Mouse (Mus musculus) kidney, embryonic 14.5 days (tissue): Measurements from ENCODE around the gene Agfg1. TPM values are rescaled to one million over a fixed set of nuclear protein-coding genes. Genes with fewer than 3 reads are reported as not detected.

ENCODE experiments used
- ATAC-seq: fragments of 200-750 bp; cut with Nextera tagmentation; 2 replicates; pipeline ENCODE4 v1.8.0; 2017; ENCODE audit warnings: moderate number of reproducible peaks, mild to moderate bottlenecking, moderate TSS enrichment, moderate library complexity; ENCODE audit not compliant: low FRiP score, low TSS enrichment
- H3K27ac ChIP-seq: fragments of 300-500 bp; sonication (generic); 2 replicates; pipeline ENCODE4 v1.5.1; 2014; ENCODE audit warnings: low read depth, mild to moderate bottlenecking, low read length, moderate library complexity, mixed read lengths
- H3K27me3 ChIP-seq: fragments of 300-500 bp; sonication (generic); 2 replicates; pipeline ENCODE4 v1.6.1; 2014; ENCODE audit warnings: mild to moderate bottlenecking, low read length; ENCODE audit not compliant: control insufficient read depth, insufficient read depth
- H3K36me3 ChIP-seq: fragments of 300-500 bp; sonication (generic); 2 replicates; pipeline ENCODE4 v1.6.1; 2014; ENCODE audit warnings: low read length, mixed read lengths; ENCODE audit not compliant: control insufficient read depth, insufficient read depth
- H3K4me1 ChIP-seq: fragments of 300-500 bp; sonication (generic); 2 replicates; pipeline ENCODE4 v1.6.1; 2014; ENCODE audit warnings: low read length, mixed read lengths; ENCODE audit not compliant: control insufficient read depth, insufficient read depth
- H3K4me2 ChIP-seq: fragments of 300-500 bp; sonication (generic); replicated peaks from 2 replicates; pipeline ENCODE4 v1.6.1; 2014; ENCODE audit warnings: low read depth, mild to moderate bottlenecking, low read length
- H3K4me3 ChIP-seq: fragments of 300-500 bp; sonication (generic); 2 replicates; pipeline ENCODE4 v1.5.1; 2014; ENCODE audit warnings: mild to moderate bottlenecking, low read length
- H3K9ac ChIP-seq: fragments of 300-500 bp; sonication (generic); 2 replicates; pipeline ENCODE4 v1.6.1; 2014; ENCODE audit warnings: low read depth, mild to moderate bottlenecking, low read length, moderate library complexity
- H3K9me3 ChIP-seq: fragments of 300-500 bp; sonication (generic); 2 replicates; pipeline ENCODE4 v1.6.1; 2016; ENCODE audit warnings: low read length; ENCODE audit not compliant: control insufficient read depth
- WGBS: fragments of 180-500 bp; shearing (Covaris S2); extraction: QIAGEN DNeasy Blood & Tissue Kit; methylation state at CpG from one replicate; pipeline ENCODE4 v1.1.7; 2014; 5-methylcytosine and 5-hydroxymethylcytosine counted together
- polyA plus RNA-seq: library from polyadenylated mRNA; unstranded; fragments of >200 nt; fragmentation: Nextera tagmentation; extraction: Ambion mirVana; gene quantifications from 2 replicates; pipeline ENCODE4 v1.2.1, GENCODE M21; 2014

Agfg1 gene
- polyA plus RNA-seq, 1 experiment from 2014 or later, result 47.8 TPM

DNA sequence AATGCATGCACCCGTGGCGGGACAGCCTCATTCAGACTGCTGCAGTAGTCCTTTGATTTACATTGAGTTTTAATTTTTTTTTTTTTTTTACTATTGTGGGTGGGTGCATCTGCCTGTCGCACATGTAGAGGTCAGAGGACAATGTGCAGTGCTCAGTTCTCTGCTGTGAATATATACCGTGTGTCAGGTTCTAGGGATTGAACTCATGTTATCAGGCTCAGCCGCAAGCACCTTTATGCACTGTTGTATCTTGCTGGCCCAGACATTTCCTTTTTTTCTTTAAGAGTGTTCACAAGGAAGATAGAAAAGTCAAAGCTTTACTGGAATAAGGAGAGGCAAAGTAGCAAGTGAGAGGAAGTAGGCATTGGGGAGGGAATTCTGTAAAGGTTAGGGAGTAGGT, 16.4 kb downstream of the Agfg1 start:
- H3K4me3 ChIP-seq, result no peak overlapping the region
- H3K4me1 ChIP-seq, result no peaks in the 10 kb centered on the region
- no peaks in the 10 kb centered on the region for H3K9me3 ChIP-seq
- H3K4me2 ChIP-seq, result no peak overlapping the region
- H3K27ac ChIP-seq, result no peak overlapping the region
- H3K9ac ChIP-seq, result no peak overlapping the region
- no peak for ATAC-seq
- 0 out of 2 replicates have a peak, but pooled peaks cover 5% of the 10 kb centered on the region for H3K36me3 ChIP-seq
- 78% methylated on average over 5 of the region's 5 CpGs for WGBS
- no peaks in the 10 kb centered on the region for H3K27me3 ChIP-seq

- Histone ChIP-seq H3K4me1 (no peaks in the 10 kb centered on the region), H3K9me3 (no peaks in the 10 kb centered on the region), H3K9ac (no peak overlapping the region), H3K36me3 (peaks cover 5% of the 10 kb centered on the region; the same call in 1 of the 2 replicates), H3K27me3 (no peaks in the 10 kb centered on the region), H3K4me2 (no peak overlapping the region), H3K4me3 (no peak overlapping the region), H3K27ac (no peak overlapping the region)
- ATAC-seq, result no peak
Measured at GRCm38 (mm10) chr1:82858236-82858635, 19.0 kb downstream of the Agfg1 start.

GRCm38 (mm10) chr1:82860391-82860790, 21.1 kb downstream of the Agfg1 start:
- Histone ChIP-seq H3K36me3 (peaks cover 5% of the 10 kb centered on the region; the same call in 1 of the 2 replicates), H3K4me3 (no peak overlapping the region), H3K4me2 (no peak overlapping the region), H3K9ac (no peak overlapping the region), H3K27ac (no peak overlapping the region), H3K27me3 (no peaks in the 10 kb centered on the region), H3K9me3 (no peaks in the 10 kb centered on the region), H3K4me1 (no peaks in the 10 kb centered on the region)
- ATAC-seq, result no peak
- WGBS, result 80% methylated on average over 4 of the region's 4 CpGs

GRCm38 (mm10) chr1:82870202-82870601, 30.9 kb downstream of the Agfg1 start:
- Histone ChIP-seq H3K36me3 (peaks cover 19% of the 10 kb centered on the region; the same call in 1 of the 2 replicates), H3K27me3 (no peaks in the 10 kb centered on the region), H3K9ac (no peak overlapping the region), H3K4me3 (no peak overlapping the region), H3K4me2 (no peak overlapping the region), H3K27ac (no peak overlapping the region), H3K9me3 (no peaks in the 10 kb centered on the region), H3K4me1 (no peaks in the 10 kb centered on the region; the same call in 1 of the 2 replicates)
- WGBS, result 79% methylated on average over 3 of the region's 3 CpGs
- no peak for ATAC-seq

GRCm38 (mm10) chr1:82879172-82879571, 39.9 kb downstream of the Agfg1 start:
- no peaks in the 10 kb centered on the region for H3K9me3 ChIP-seq
- no peak for ATAC-seq
- H3K36me3 ChIP-seq, result peaks cover 57% of the 10 kb centered on the region; the same call in 1 of the 2 replicates
- H3K27me3 ChIP-seq, result no peaks in the 10 kb centered on the region
- H3K4me2 ChIP-seq, result no peak overlapping the region
- no peak overlapping the region for H3K27ac ChIP-seq
- no peak overlapping the region for H3K9ac ChIP-seq
- H3K4me3 ChIP-seq, result no peak overlapping the region
- no peaks in the 10 kb centered on the region for H3K4me1 ChIP-seq
- WGBS, result 86% methylated on average over 2 of the region's 2 CpGs

DNA sequence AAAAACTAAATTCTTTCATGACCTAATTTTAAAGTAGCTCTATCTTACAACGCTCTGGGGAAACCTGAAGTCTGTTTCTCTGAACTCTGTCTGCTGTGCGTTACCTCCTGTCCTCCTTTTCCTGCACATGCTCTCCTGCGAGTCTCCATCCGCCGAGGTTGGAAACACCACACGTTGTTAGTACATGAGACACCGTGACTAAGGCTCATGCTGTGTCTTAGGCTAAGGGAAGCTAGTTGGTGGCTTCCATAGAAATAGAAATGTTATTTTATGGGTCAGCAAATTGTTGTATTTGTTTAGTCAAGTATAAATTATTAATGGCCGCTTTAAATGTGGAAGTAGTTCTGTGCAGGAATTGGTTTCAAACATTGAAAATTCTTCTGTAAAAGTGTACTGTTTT, 40.9 kb downstream of the Agfg1 start:
- Histone ChIP-seq H3K9ac (no peak overlapping the region), H3K4me1 (no peaks in the 10 kb centered on the region), H3K4me3 (no peak overlapping the region), H3K36me3 (peaks cover 58% of the 10 kb centered on the region; the same call in 1 of the 2 replicates), H3K9me3 (no peaks in the 10 kb centered on the region), H3K4me2 (no peak overlapping the region), H3K27ac (no peak overlapping the region), H3K27me3 (no peaks in the 10 kb centered on the region)
- ATAC-seq, result no peak
- WGBS, result 93% methylated on average over 8 of the region's 8 CpGs

- Histone ChIP-seq H3K27ac (no peak overlapping the region), H3K4me3 (no peak overlapping the region), H3K4me1 (no peaks in the 10 kb centered on the region), H3K36me3 (peaks cover 40% of the 10 kb centered on the region), H3K9me3 (no peaks in the 10 kb centered on the region), H3K27me3 (no peaks in the 10 kb centered on the region), H3K9ac (no peak overlapping the region), H3K4me2 (no peak overlapping the region)
- no peak for ATAC-seq
- 92% methylated on average over 7 of the region's 7 CpGs for WGBS
Measured at GRCm38 (mm10) chr1:82893269-82893668, 54.0 kb downstream of the Agfg1 start.

GRCm38 (mm10) chr1:82900567-82900966, 61.3 kb downstream of the Agfg1 start:
- Histone ChIP-seq H3K9ac (no peak overlapping the region), H3K27ac (no peak overlapping the region), H3K9me3 (no peaks in the 10 kb centered on the region), H3K4me3 (no peak overlapping the region), H3K27me3 (no peaks in the 10 kb centered on the region), H3K36me3 (peaks cover 38% of the 10 kb centered on the region), H3K4me2 (no peak overlapping the region), H3K4me1 (no peaks in the 10 kb centered on the region)
- ATAC-seq, result no peak
- WGBS, result 96% methylated on average over 1 of the region's 1 CpGs

DNA sequence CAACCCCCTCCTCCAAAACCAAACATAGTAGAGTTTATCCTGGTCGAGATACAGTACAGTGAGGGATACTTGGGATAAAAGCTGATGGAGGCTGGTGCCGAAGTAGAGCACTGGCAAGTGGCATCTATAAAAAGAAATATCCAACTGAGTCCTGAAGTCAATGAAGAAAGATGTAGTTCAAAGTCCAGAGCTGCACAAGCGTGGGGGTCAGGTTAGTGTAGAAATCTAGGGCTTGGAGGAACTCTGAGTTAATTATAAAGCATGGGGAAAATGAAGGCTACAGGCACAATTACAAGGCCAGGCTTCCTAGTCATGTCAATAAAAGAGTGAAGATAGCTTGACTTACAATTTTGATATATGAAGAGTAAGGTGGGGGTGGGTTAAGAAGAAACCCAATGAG, 61.9 kb downstream of the Agfg1 start:
- Histone ChIP-seq H3K9ac (no peak overlapping the region), H3K9me3 (no peaks in the 10 kb centered on the region), H3K36me3 (peaks cover 37% of the 10 kb centered on the region), H3K27ac (no peak overlapping the region), H3K4me1 (no peaks in the 10 kb centered on the region), H3K4me3 (no peak overlapping the region), H3K4me2 (no peak overlapping the region), H3K27me3 (no peaks in the 10 kb centered on the region)
- 95% methylated on average over 3 of the region's 3 CpGs for WGBS
- ATAC-seq, result no peak
